Mouse (Mus musculus): ENCODE data around the gene Rpl37. TPM values are rescaled to one million over a fixed set of nuclear protein-coding genes. Genes with fewer than 3 reads are reported as not detected.

The Rpl37 gene
- total RNA-seq (2015) (1,416 and 1,430 TPM in 2 replicates), total RNA-seq (2017) (1,966 and 2,167 TPM in 2 replicates)

- peak; percentile 90 for ATAC-seq (replicated peaks; ENCODE audit: poor library complexity)
These were observed at the start of gene Rpl37 for GRCm38 (mm10) chr15:5116270-5117030. TSS of gene Rpl37 (plus strand) at chr15:5116645.

- peak; percentile 57 for ATAC-seq (replicated peaks; ENCODE audit: poor library complexity)
These were observed 47.5 kb upstream of the Rpl37 start for GRCm38 (mm10) chr15:5068801-5069518.

GRCm38 (mm10) chr15:5081235-5081634, 35.2 kb upstream of the Rpl37 start:
- ATAC-seq (replicated peaks; ENCODE audit: poor library complexity): peak; percentile 29; the same call in 1 of the 2 replicates

GRCm38 (mm10) chr15:5086162-5086561, 30.3 kb upstream of the Rpl37 start:
- ATAC-seq (replicated peaks; ENCODE audit: poor library complexity): peak; percentile 75

- peak; percentile 48; the same call in 1 of the 2 replicates for ATAC-seq (replicated peaks; ENCODE audit: poor library complexity)
These were observed 27.4 kb upstream of the Rpl37 start for GRCm38 (mm10) chr15:5088850-5089608.

- ATAC-seq (replicated peaks; ENCODE audit: poor library complexity): no peak
These were observed 26.3 kb upstream of the Rpl37 start for GRCm38 (mm10) chr15:5090131-5090530.

GRCm38 (mm10) chr15:5095534-5096301, 20.7 kb upstream of the Rpl37 start:
- ATAC-seq (replicated peaks; ENCODE audit: poor library complexity): no peak

GRCm38 (mm10) chr15:5097376-5097775, 19.1 kb upstream of the Rpl37 start:
- ATAC-seq (replicated peaks; ENCODE audit: poor library complexity): peak; percentile 90

- ATAC-seq (replicated peaks; ENCODE audit: poor library complexity): no peak
These were observed 14.1 kb upstream of the Rpl37 start for GRCm38 (mm10) chr15:5102312-5102711.

- ATAC-seq (replicated peaks; ENCODE audit: poor library complexity): no peak
These were observed 10.6 kb upstream of the Rpl37 start for GRCm38 (mm10) chr15:5105891-5106290.

- ATAC-seq (replicated peaks; ENCODE audit: poor library complexity): peak; percentile 68
These were observed 10.2 kb upstream of the Rpl37 start for GRCm38 (mm10) chr15:5106293-5106692.

- peak; percentile 89 for ATAC-seq (replicated peaks; ENCODE audit: poor library complexity)
These were observed 8.5 kb upstream of the Rpl37 start, which contains the start of gene Card6 for GRCm38 (mm10) chr15:5107686-5108654. TSS of gene Card6 (minus strand) at chr15:5108539.

- ATAC-seq (replicated peaks; ENCODE audit: poor library complexity): peak; percentile 28
These were observed 7.8 kb upstream of the Rpl37 start for GRCm38 (mm10) chr15:5108655-5109040.

- no peak for ATAC-seq (replicated peaks; ENCODE audit: poor library complexity)
These were observed 3.8 kb upstream of the Rpl37 start for GRCm38 (mm10) chr15:5112651-5113050.

GRCm38 (mm10) chr15:5115173-5115572, 1.3 kb upstream of the Rpl37 start:
- ATAC-seq (replicated peaks; ENCODE audit: poor library complexity): no peak

GRCm38 (mm10) chr15:5117031-5117601, 671 bp downstream of the Rpl37 start:
- ATAC-seq (replicated peaks; ENCODE audit: poor library complexity): no peak

GRCm38 (mm10) chr15:5118626-5119025, 2.2 kb downstream of the Rpl37 start:
- no peak for ATAC-seq (replicated peaks; ENCODE audit: poor library complexity)

GRCm38 (mm10) chr15:5119192-5119591, 2.7 kb downstream of the Rpl37 start:
- ATAC-seq (replicated peaks; ENCODE audit: poor library complexity): no peak

- ATAC-seq (replicated peaks; ENCODE audit: poor library complexity): no peak
These were observed 3.3 kb downstream of the Rpl37 start for GRCm38 (mm10) chr15:5119707-5120106.
